ENCODE assay signal across 28 mouse cellular contexts in genomic region chr1:133668618-133669017, GRCm38 (mm10). TPM values are rescaled to one million over a fixed set of nuclear protein-coding genes. Genes with fewer than 3 reads are reported as not detected.
"Had no signal": no experiment of that assay in that cellular context is flagged by ENCODE, and none has a peak within 500 bp of the region (broad histone marks: within the 10 kb centered on the region; RNA-seq: fewer than 3 reads in every experiment).

No protein-coding gene starts in this region.

- DNase-seq: gastrocnemius, postnatal 14 days; gastrocnemius, postnatal 36 days; heart, adult 2 months; heart, postnatal 14 days; heart, postnatal 36 days; kidney, adult 11 months; kidney, adult 2 months; kidney, adult 9 months; kidney, postnatal 14 days; kidney, postnatal 36 days; layer of hippocampus, adult 9-11 months; layer of hippocampus, postnatal 36 days; liver; liver, embryonic 13.5 days had no signal

- H3K27me3 ChIP-seq: heart, embryonic 13.5 days; heart, embryonic 15.5 days; hindbrain, embryonic 15.5 days; kidney, embryonic 15.5 days; limb, embryonic 12.5 days; liver, embryonic 13.5 days had no signal

- H3K9ac ChIP-seq: heart, embryonic 13.5 days; heart, embryonic 15.5 days; hindbrain, embryonic 13.5 days; hindbrain, embryonic 15.5 days; kidney, embryonic 15.5 days; limb, embryonic 12.5 days; liver, embryonic 13.5 days had no signal

- H3K27ac ChIP-seq: heart, adult 2 months; heart, embryonic 13.5 days; heart, embryonic 15.5 days; hindbrain, embryonic 13.5 days; hindbrain, embryonic 15.5 days; hindbrain, postnatal 0 days; kidney, embryonic 15.5 days; kidney, postnatal 0 days; limb, embryonic 10.5 days; limb, embryonic 12.5 days; liver, embryonic 13.5 days had no signal

- H3K4me1 ChIP-seq: hindbrain, embryonic 13.5 days; hindbrain, embryonic 15.5 days; kidney, embryonic 15.5 days; limb, embryonic 10.5 days; limb, embryonic 12.5 days had no signal

- H3K4me3 ChIP-seq: heart, adult 2 months; heart, embryonic 13.5 days; heart, embryonic 15.5 days; hindbrain, embryonic 13.5 days; hindbrain, embryonic 15.5 days; kidney, embryonic 15.5 days; limb, embryonic 10.5 days; limb, embryonic 12.5 days; liver, embryonic 13.5 days had no signal

- H3K9me3 ChIP-seq: heart, embryonic 13.5 days; heart, embryonic 15.5 days; hindbrain, embryonic 13.5 days; hindbrain, embryonic 15.5 days; kidney, embryonic 15.5 days; limb, embryonic 10.5 days; limb, embryonic 12.5 days; liver, embryonic 13.5 days had no signal

- H3K36me3 ChIP-seq: heart, embryonic 13.5 days; heart, embryonic 15.5 days; hindbrain, embryonic 13.5 days; hindbrain, embryonic 15.5 days; kidney, embryonic 15.5 days; limb, embryonic 10.5 days; limb, embryonic 12.5 days; liver, embryonic 13.5 days had no signal

RNA-seq across cellular contexts. Expression of gene Lax1, which starts 21.3 kb away (rescaled TPM):
- total RNA-seq: gastrocnemius, adult 18-20 months; gastrocnemius, adult 8-10 months; gastrocnemius, postnatal 36 days; layer of hippocampus, adult 18-20 months; layer of hippocampus, adult 8-10 months; layer of hippocampus, postnatal 14 days; layer of hippocampus, postnatal 36 days had no signal
